ENCODE assay signal across 8 mouse cellular contexts in genomic region chr11:87817443-87817773, GRCm38 (mm10). TPM values are rescaled to one million over a fixed set of nuclear protein-coding genes. Genes with fewer than 3 reads are reported as not detected.
DNase-seq lines count a peak whose midpoint lies in the region; ATAC-seq lines count a peak whose summit lies in the region.

No protein-coding gene starts in this region.

- peak overlapping the region in 1 of 2 experiments; percentile 40; a peak in 2 of 4 replicates for H3K4me3 ChIP-seq in heart, embryonic 14.5 days (ENCODE audit: control insufficient read depth in 1 of 2, insufficient read depth in 1 of 2, low read depth in 1 of 2, low read length in 2 of 2)
- H3K4me3 ChIP-seq in hindbrain, embryonic 13.5 days = peak overlapping the region; percentile 40
- peak overlapping the region; percentile 39 for H3K4me3 ChIP-seq in midbrain, embryonic 13.5 days (replicated peaks)

- peaks cover 0 to 4% of the 10 kb centered on the region in 2 experiments; a peak in 2 of 4 replicates for H3K4me1 ChIP-seq in heart, embryonic 14.5 days (ENCODE audit: control insufficient read depth in 2 of 2, insufficient read depth in 2 of 2, low read length in 2 of 2)
- H3K4me1 ChIP-seq in hindbrain, embryonic 13.5 days (replicated peaks) = peaks cover 21% of the 10 kb centered on the region
- H3K4me1 ChIP-seq in midbrain, embryonic 13.5 days (replicated peaks) = peaks cover 19% of the 10 kb centered on the region

- H3K36me3 ChIP-seq in heart, embryonic 14.5 days (ENCODE audit: control insufficient read depth, insufficient read depth, low read length) = no peaks in the 10 kb centered on the region
- H3K36me3 ChIP-seq in hindbrain, embryonic 13.5 days = no peaks in the 10 kb centered on the region
- H3K36me3 ChIP-seq in midbrain, embryonic 13.5 days = no peaks in the 10 kb centered on the region

- ATAC-seq in heart, embryonic 14.5 days (ENCODE audit: insufficient number of reproducible peaks, insufficient read depth, low FRiP score, low read depth) = no peak
- ATAC-seq in hindbrain, embryonic 13.5 days (ENCODE audit: low FRiP score) = no peak
- ATAC-seq in midbrain, embryonic 13.5 days = peak; percentile 58; the same call in 1 of the 2 replicates

- no peaks in the 10 kb centered on the region for H3K9me3 ChIP-seq in heart, embryonic 14.5 days (ENCODE audit: control insufficient read depth, low read length)
- H3K9me3 ChIP-seq in hindbrain, embryonic 13.5 days = no peaks in the 10 kb centered on the region
- no peaks in the 10 kb centered on the region for H3K9me3 ChIP-seq in midbrain, embryonic 13.5 days

- DNase-seq in heart, adult 9 months (ENCODE audit: low spot score in 2 of 2) = no peak
- DNase-seq in WW6 (ENCODE audit: low read depth, low spot score) = peak; percentile 53
- no peak for DNase-seq in Muller cell, postnatal 12 days (ENCODE audit: inconsistent ontology term)
- DNase-seq in kidney, postnatal 10 days = no peak
- DNase-seq in layer of hippocampus, postnatal 25 days (ENCODE audit: extremely low spot score in 1 of 2, low spot score in 1 of 2) = no peak

- no peak overlapping the region for H3K27ac ChIP-seq in heart, embryonic 14.5 days (replicated peaks in 1 of 2; ENCODE audit: control insufficient read depth in 1 of 2, insufficient read depth in 1 of 2, low read depth in 2 of 2, low read length in 2 of 2)
- H3K27ac ChIP-seq in hindbrain, embryonic 13.5 days = peak overlapping the region; percentile 56
- H3K27ac ChIP-seq in midbrain, embryonic 13.5 days = no peak overlapping the region

- peak overlapping the region; percentile 56; the same call in 1 of the 2 replicates for H3K9ac ChIP-seq in heart, embryonic 14.5 days (ENCODE audit: low read length)
- peak overlapping the region; percentile 69 for H3K9ac ChIP-seq in hindbrain, embryonic 13.5 days
- H3K9ac ChIP-seq in midbrain, embryonic 13.5 days (replicated peaks) = peak overlapping the region; percentile 60

- peak overlapping the region; percentile 74 for H3K4me2 ChIP-seq in heart, embryonic 14.5 days (ENCODE audit: low read length)
- peak overlapping the region; percentile 59 for H3K4me2 ChIP-seq in hindbrain, embryonic 13.5 days
- peak overlapping the region; percentile 58 for H3K4me2 ChIP-seq in midbrain, embryonic 13.5 days (replicated peaks)

- 31% methylated on average over 4 of the region's 4 CpGs for WGBS in heart, embryonic 14.5 days
- 32% methylated on average over 4 of the region's 4 CpGs for WGBS in hindbrain, embryonic 13.5 days
- 35% methylated on average over 4 of the region's 4 CpGs for WGBS in midbrain, embryonic 13.5 days

- H3K27me3 ChIP-seq in heart, embryonic 14.5 days (ENCODE audit: control insufficient read depth, insufficient read depth, low read length) = peaks cover 35% of the 10 kb centered on the region
- H3K27me3 ChIP-seq in hindbrain, embryonic 13.5 days = 0 out of 2 replicates have a peak, but pooled peaks cover 3% of the 10 kb centered on the region
- no peaks in the 10 kb centered on the region for H3K27me3 ChIP-seq in midbrain, embryonic 13.5 days

RNA-seq across cellular contexts. Expression of gene Lpo, which starts 10.7 kb away (rescaled TPM):
- polyA plus RNA-seq in heart, embryonic 14.5 days (2014; fragmentation: Nextera tagmentation; extraction: Ambion mirVana) = 0.11 TPM in 1 of 2 replicates, not detected in the other
- 0.41 and 1.5 TPM in 2 replicates for polyA plus RNA-seq in hindbrain, embryonic 13.5 days (2015; fragmentation: Nextera tagmentation; extraction: Ambion mirVana)
- 0.49 and 0.54 TPM in 2 replicates for polyA plus RNA-seq in midbrain, embryonic 13.5 days (2015; fragmentation: Nextera tagmentation; extraction: Ambion mirVana)
- total RNA-seq in layer of hippocampus, postnatal 25 days (2021) = 1 to 10 TPM in 1 of 2 experiments, under 1 TPM in 1; 0.45 to 1.0 TPM

RNA-seq across cellular contexts. Expression of gene Mpo, which starts 24.0 kb away (rescaled TPM):
- 0.09 and 1.00 TPM in 2 replicates for polyA plus RNA-seq in heart, embryonic 14.5 days (2014; fragmentation: Nextera tagmentation; extraction: Ambion mirVana)
- 0.65 and 1.00 TPM in 2 replicates for polyA plus RNA-seq in hindbrain, embryonic 13.5 days (2015; fragmentation: Nextera tagmentation; extraction: Ambion mirVana)
- polyA plus RNA-seq in midbrain, embryonic 13.5 days (2015; fragmentation: Nextera tagmentation; extraction: Ambion mirVana) = 0.31 and 0.41 TPM in 2 replicates
- under 1 TPM; 0.14 to 0.17 TPM for total RNA-seq in layer of hippocampus, postnatal 25 days (2021)

RNA-seq across cellular contexts. Expression of gene Mks1, which starts 35.6 kb away (rescaled TPM):
- 6.5 and 7.0 TPM in 2 replicates for polyA plus RNA-seq in heart, embryonic 14.5 days (2014; fragmentation: Nextera tagmentation; extraction: Ambion mirVana)
- 14.7 and 15.3 TPM in 2 replicates for polyA plus RNA-seq in hindbrain, embryonic 13.5 days (2015; fragmentation: Nextera tagmentation; extraction: Ambion mirVana)
- 12.4 and 15.8 TPM in 2 replicates for polyA plus RNA-seq in midbrain, embryonic 13.5 days (2015; fragmentation: Nextera tagmentation; extraction: Ambion mirVana)
- 1 to 10 TPM; 5.3 to 6.2 TPM for total RNA-seq in layer of hippocampus, postnatal 25 days (2021)

RNA-seq across cellular contexts. Expression of gene Tspoap1, which starts 57.1 kb away (rescaled TPM):
- polyA plus RNA-seq in heart, embryonic 14.5 days (2014; fragmentation: Nextera tagmentation; extraction: Ambion mirVana) = 0.09 and 0.26 TPM in 2 replicates
- 40.7 and 40.8 TPM in 2 replicates for polyA plus RNA-seq in hindbrain, embryonic 13.5 days (2015; fragmentation: Nextera tagmentation; extraction: Ambion mirVana)
- polyA plus RNA-seq in midbrain, embryonic 13.5 days (2015; fragmentation: Nextera tagmentation; extraction: Ambion mirVana) = 41.1 and 48.7 TPM in 2 replicates
- total RNA-seq in layer of hippocampus, postnatal 25 days (2021) = 100 to 1,000 TPM; 128 to 163 TPM

RNA-seq across cellular contexts. Expression of gene Epx, which starts 57.9 kb away (rescaled TPM):
- polyA plus RNA-seq in heart, embryonic 14.5 days (2014; fragmentation: Nextera tagmentation; extraction: Ambion mirVana) = 0.19 and 0.63 TPM in 2 replicates
- 0.06 TPM in 1 of 2 replicates, not detected in the other for polyA plus RNA-seq in hindbrain, embryonic 13.5 days (2015; fragmentation: Nextera tagmentation; extraction: Ambion mirVana)
- polyA plus RNA-seq in midbrain, embryonic 13.5 days (2015; fragmentation: Nextera tagmentation; extraction: Ambion mirVana) = 0.10 and 0.16 TPM in 2 replicates
- total RNA-seq in layer of hippocampus, postnatal 25 days (2021) = under 1 TPM; 0.10 to 0.21 TPM
